Mouse (Mus musculus): ENCODE data around the gene Ppt1. TPM values are rescaled to one million over a fixed set of nuclear protein-coding genes. Genes with fewer than 3 reads are reported as not detected.

Ppt1 gene
- polyA plus RNA-seq, 1 experiment, result 119 TPM

- DNase-seq (ENCODE audit: extremely low spot score in 1 of 2, low spot score in 1 of 2), result no peak
These were observed 32.0 kb downstream of the Ppt1 start for GRCm38 (mm10) chr4:122868041-122868440.

- peak in 1 of 2 experiments; percentile 72 for DNase-seq (ENCODE audit: extremely low spot score in 1 of 2, low spot score in 1 of 2)
These were observed 34.0 kb downstream of the Ppt1 start for GRCm38 (mm10) chr4:122870027-122870426.

GRCm38 (mm10) chr4:122870741-122871140, 34.7 kb downstream of the Ppt1 start:
- DNase-seq (ENCODE audit: extremely low spot score in 1 of 2, low spot score in 1 of 2), result no peak

- DNase-seq (ENCODE audit: extremely low spot score in 1 of 2, low spot score in 1 of 2), result peak in 1 of 2 experiments; percentile 67
These were observed 35.2 kb downstream of the Ppt1 start for GRCm38 (mm10) chr4:122871269-122871668.

- DNase-seq (ENCODE audit: extremely low spot score in 1 of 2, low spot score in 1 of 2), result no peak
These were observed 35.9 kb downstream of the Ppt1 start for GRCm38 (mm10) chr4:122871989-122872388.

- DNase-seq (ENCODE audit: extremely low spot score in 1 of 2, low spot score in 1 of 2), result no peak
These were observed 37.0 kb downstream of the Ppt1 start for GRCm38 (mm10) chr4:122873003-122873402.

- no peak for DNase-seq (ENCODE audit: extremely low spot score in 1 of 2, low spot score in 1 of 2)
These were observed 37.5 kb downstream of the Ppt1 start for GRCm38 (mm10) chr4:122873512-122873911.

GRCm38 (mm10) chr4:122878333-122879070, 42.5 kb downstream of the Ppt1 start:
- DNase-seq (ENCODE audit: extremely low spot score in 1 of 2, low spot score in 1 of 2), result no peak

- DNase-seq (ENCODE audit: extremely low spot score in 1 of 2, low spot score in 1 of 2), result no peak
These were observed 46.5 kb downstream of the Ppt1 start for GRCm38 (mm10) chr4:122882544-122882943.

GRCm38 (mm10) chr4:122883294-122883693, 47.3 kb downstream of the Ppt1 start:
- DNase-seq (ENCODE audit: extremely low spot score in 1 of 2, low spot score in 1 of 2), result no peak

GRCm38 (mm10) chr4:122884051-122884450, 48.0 kb downstream of the Ppt1 start:
- DNase-seq (ENCODE audit: extremely low spot score in 1 of 2, low spot score in 1 of 2), result no peak

- no peak for DNase-seq (ENCODE audit: extremely low spot score in 1 of 2, low spot score in 1 of 2)
These were observed 48.7 kb downstream of the Ppt1 start for GRCm38 (mm10) chr4:122884481-122885340.

- peak; percentile 97 to 98 for DNase-seq (ENCODE audit: extremely low spot score in 1 of 2, low spot score in 1 of 2)
These were observed 49.9 kb downstream of the Ppt1 start, which contains the start of gene Cap1 for GRCm38 (mm10) chr4:122885768-122886578. TSS of gene Cap1 (minus strand) at chr4:122886056.

GRCm38 (mm10) chr4:122886579-122887254, 50.7 kb downstream of the Ppt1 start:
- no peak for DNase-seq (ENCODE audit: extremely low spot score in 1 of 2, low spot score in 1 of 2)

- no peak for DNase-seq (ENCODE audit: extremely low spot score in 1 of 2, low spot score in 1 of 2)
These were observed 51.3 kb downstream of the Ppt1 start for GRCm38 (mm10) chr4:122887336-122887735.

GRCm38 (mm10) chr4:122890881-122891481, 54.9 kb downstream of the Ppt1 start:
- DNase-seq (ENCODE audit: extremely low spot score in 1 of 2, low spot score in 1 of 2), result peak; percentile 75 to 85

GRCm38 (mm10) chr4:122891597-122891996, 55.6 kb downstream of the Ppt1 start:
- no peak for DNase-seq (ENCODE audit: extremely low spot score in 1 of 2, low spot score in 1 of 2)

GRCm38 (mm10) chr4:122892157-122892556, 56.1 kb downstream of the Ppt1 start:
- DNase-seq (ENCODE audit: extremely low spot score in 1 of 2, low spot score in 1 of 2), result no peak

GRCm38 (mm10) chr4:122897750-122898149, 61.7 kb downstream of the Ppt1 start:
- DNase-seq (ENCODE audit: extremely low spot score in 1 of 2, low spot score in 1 of 2), result no peak

GRCm38 (mm10) chr4:122898313-122898712, 62.3 kb downstream of the Ppt1 start:
- peak in 1 of 2 experiments; percentile 91 for DNase-seq (ENCODE audit: extremely low spot score in 1 of 2, low spot score in 1 of 2)
